Mouse (Mus musculus): ENCODE data around the gene Olfr547. TPM values are rescaled to one million over a fixed set of nuclear protein-coding genes. Genes with fewer than 3 reads are reported as not detected.
"Not testable (repeated sequence)": the region's sequence is repeated elsewhere in the genome, so short reads cannot be mapped to it uniquely, and the experiment has no call there.

The Olfr547 gene
- not detected for total RNA-seq (2021)
- long read RNA-seq, result 0 reads

DNA sequence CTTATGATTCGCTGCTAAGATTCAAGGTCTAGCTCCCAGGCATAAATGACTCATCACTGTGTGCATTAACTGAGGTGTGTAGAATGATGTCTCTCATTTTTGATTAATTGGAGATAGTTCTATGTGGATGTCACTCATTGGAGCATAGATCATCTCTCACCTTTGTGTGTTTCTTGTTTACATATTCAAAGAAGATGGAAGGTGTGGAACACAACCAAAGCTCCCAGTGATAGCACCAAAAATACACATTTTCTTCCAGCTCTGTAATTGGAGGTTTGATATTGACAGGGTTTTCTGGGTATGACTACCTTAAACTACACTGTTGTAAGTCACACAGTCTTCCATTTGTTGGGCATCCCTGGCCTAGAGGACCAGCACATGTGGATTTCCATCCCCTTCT, at the start of gene Olfr547:
Gene Olfr547 (plus strand): TSS at position 301 of the 400 bp plus-strand sequence.
- no peak for DNase-seq (ENCODE audit: low spot score in 2 of 2)

DNA sequence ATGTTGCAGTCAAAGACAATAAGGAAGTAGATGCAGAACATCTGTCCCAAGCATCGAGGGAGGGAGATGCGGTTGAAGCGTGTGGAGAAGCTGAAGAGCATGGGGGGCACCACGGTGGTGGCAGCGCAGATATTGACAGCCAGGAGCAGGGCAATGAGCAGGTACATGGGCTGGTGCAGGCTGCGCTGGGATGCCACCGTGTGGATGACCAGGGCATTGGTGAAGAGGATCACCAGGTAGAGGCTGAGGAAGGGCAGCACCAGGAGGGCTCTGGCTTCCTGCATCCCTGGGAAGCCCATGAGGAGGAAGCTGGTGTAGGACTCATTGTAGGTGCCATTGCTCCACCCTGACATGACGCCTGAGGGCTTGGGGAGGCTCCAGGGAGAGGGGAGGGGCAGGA, 49.8 kb upstream of the Olfr547 start:
- DNase-seq (ENCODE audit: low spot score in 2 of 2), result not testable (repeated sequence)

GRCm38 (mm10) chr7:102486105-102486504, 48.4 kb upstream of the Olfr547 start:
- DNase-seq (ENCODE audit: low spot score in 2 of 2), result no peak

DNA sequence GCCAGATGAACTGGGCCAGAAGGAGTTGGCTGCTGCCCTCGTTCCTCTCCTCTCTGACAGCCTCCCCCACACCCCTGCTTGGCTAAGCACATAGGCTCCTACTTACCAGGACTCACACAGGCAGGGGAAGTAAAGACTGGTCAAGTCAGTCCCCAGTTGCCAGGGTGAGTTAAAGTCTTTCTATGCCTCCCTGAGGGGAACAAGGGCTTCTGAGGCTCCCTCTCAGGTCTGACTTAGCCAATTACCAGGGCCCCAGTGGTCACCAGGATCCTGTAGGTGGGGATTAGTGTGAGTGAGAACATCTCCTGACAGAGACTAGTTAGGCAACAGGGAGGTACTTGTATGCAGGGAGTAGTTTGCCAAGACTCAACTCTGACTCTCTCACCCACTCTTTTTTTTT, 46.4 kb upstream of the Olfr547 start, which contains the start of gene Olfr544:
Gene Olfr544 (minus strand): TSS at position 153 of the 400 bp plus-strand sequence.
- DNase-seq (ENCODE audit: low spot score in 2 of 2), result no peak

GRCm38 (mm10) chr7:102494416-102494815, 40.1 kb upstream of the Olfr547 start:
- not testable (repeated sequence) for DNase-seq (ENCODE audit: low spot score in 2 of 2)

DNA sequence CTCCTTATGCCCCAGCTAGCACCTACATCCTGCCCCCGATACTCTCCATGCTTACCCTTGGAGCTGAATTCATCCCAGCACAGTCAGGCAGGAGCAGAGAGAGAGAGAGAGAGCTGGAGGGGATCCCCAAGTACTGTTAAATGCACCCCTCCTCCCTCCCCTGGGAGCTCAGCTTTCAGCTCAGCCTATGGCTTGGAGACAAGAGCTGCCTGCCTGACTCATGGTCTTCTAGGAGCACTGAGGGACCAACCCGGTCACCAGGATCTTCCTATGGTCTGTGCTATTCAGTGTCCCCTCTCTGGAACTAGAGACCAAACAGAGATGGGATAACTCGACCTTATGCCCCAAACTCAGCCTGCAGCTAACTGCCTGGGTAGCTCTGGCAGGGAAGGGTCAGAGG, 35.1 kb upstream of the Olfr547 start, which contains the start of gene Olfr545:
Gene Olfr545 (minus strand): TSS at position 101 of the 400 bp plus-strand sequence.
- no peak for DNase-seq (ENCODE audit: low spot score in 2 of 2)

DNA sequence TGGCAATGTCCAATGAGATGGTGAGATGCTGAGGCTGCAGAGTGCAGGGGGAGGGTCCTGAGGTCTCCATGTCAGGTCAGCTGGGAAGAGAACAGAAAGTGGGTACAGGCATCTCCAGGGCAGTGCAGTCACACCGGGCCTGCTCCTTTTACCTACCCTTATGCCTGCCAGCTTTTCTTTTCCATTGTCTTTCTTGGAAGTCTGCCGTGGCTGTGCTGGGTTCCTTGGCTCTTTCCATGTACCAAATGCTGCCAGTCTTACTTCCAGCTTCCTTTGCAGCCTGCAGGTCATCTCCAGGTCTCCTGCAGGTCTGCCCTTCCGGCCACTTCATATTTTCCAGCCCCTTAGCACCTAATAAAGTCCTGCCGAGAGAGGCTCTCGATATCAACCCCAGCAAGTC, 32.6 kb upstream of the Olfr547 start:
- no peak for DNase-seq (ENCODE audit: low spot score in 2 of 2)

DNA sequence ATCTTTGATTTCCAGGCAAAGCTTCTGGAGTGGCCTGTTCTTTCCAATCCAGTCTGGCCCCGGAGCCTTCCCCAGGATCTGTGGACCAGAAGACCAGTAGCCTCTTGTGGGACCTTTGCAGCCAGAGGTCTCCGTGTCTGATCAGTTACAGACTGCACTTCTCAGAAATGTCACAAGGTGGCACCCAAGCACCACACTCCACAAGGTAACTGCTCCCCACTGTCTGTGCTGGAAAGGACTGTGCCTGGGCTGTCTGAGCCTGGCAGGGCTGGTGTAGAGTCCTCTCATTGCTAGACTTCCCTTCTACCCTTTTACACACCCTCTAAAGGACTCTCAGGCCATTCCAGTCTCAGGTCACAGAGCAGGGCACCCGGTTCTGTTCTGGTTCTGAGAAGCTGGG, 27.7 kb upstream of the Olfr547 start:
- DNase-seq (ENCODE audit: low spot score in 2 of 2), result peak; percentile 23 to 87

GRCm38 (mm10) chr7:102508066-102508465, 26.5 kb upstream of the Olfr547 start:
- no peak for DNase-seq (ENCODE audit: low spot score in 2 of 2)

DNA sequence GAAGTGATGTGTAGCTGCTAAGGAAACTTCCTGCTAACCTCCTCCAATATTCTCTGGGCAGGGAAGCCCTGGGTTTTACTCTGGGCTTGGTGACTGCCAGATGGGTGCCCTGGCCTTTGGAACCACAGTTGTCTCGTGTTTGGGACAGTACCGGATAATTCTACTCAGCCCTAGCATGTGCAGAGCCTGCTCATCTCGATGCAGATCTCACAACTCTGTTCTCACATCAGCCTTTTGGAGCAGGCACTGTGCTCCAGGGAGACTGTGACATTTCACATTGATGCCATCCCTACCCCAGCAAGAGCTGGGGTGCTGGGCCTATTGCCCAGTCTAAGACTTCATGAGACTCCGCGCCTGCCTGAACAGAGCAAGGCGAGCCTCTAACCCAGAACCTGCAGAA, 25.9 kb upstream of the Olfr547 start:
- no peak for DNase-seq (ENCODE audit: low spot score in 2 of 2)

GRCm38 (mm10) chr7:102509726-102510125, 24.8 kb upstream of the Olfr547 start:
- DNase-seq (ENCODE audit: low spot score in 2 of 2), result no peak

DNA sequence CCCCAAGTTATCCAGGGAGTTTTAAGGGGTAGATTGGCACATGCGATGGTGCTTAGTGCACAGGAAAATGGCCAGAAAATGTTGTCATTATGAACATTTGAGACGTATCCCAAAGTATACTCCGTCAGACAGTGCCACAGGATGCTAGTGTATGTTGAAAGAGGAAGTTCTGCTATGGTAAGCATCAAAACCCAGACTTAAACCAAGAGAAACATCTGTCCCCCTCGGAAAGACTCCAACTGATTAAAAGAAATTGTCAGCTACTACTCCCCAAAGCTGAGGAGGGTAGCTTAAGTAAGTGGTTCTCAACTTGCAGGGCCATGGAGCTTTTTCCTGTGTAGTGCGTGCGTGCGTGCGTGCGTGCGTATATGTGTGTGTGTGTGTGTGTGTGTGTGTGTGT, 22.6 kb upstream of the Olfr547 start:
- DNase-seq (ENCODE audit: low spot score in 2 of 2), result no peak

DNA sequence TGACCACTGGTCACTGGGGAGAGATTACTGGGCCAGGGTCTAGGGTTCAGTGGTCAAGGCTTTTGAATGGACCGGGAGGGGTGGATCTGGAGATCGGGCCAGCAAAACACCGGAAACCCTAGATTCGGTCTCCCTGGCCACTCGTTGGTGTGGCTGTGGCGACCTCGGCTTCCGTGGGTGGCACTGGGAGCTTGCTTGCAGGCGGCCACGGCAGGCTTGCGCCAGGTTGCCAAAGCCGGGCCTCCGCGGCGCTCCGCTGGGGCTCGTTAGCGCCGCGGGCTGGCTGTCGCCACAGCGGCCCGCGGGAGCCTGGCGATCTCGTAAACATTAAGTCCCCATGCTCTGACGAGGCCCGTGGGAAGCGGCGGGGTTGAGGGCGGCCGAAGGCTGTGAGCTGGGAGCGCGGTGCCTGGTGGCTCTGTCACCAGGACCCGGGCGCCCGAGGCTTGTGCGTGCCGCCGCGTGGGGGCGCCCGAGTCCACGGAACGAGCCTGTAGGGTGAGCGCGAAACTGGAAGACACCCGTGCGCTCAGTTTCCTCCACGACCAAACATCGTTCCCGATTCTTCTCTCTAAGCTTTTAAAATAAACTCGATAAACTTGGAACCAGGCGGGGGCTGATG, 21.6 kb upstream of the Olfr547 start:
- peak; percentile 65 to 89 for DNase-seq (ENCODE audit: low spot score in 2 of 2)

DNA sequence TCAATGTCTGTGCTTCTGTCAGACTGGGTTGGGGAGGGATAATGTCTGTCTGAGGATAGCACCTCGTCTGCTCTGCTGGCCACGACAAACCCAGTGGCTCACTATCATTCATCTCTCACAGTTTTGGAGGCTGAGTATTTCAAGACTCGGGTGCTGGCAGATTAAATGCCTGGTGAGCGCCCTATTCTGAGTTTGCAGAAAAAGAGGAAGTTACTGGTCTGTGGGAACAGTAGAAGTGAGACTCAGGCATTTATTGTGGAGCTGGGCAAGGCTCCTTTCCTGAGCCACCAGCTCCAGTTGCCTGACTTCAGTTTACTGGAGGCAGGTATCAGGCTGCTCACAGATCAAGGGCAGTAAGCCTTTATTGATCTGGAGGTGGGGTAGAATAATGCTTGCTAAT, 20.4 kb upstream of the Olfr547 start:
- no peak for DNase-seq (ENCODE audit: low spot score in 2 of 2)

GRCm38 (mm10) chr7:102516261-102517050, 18.1 kb upstream of the Olfr547 start:
- DNase-seq (ENCODE audit: low spot score in 2 of 2), result no peak

DNA sequence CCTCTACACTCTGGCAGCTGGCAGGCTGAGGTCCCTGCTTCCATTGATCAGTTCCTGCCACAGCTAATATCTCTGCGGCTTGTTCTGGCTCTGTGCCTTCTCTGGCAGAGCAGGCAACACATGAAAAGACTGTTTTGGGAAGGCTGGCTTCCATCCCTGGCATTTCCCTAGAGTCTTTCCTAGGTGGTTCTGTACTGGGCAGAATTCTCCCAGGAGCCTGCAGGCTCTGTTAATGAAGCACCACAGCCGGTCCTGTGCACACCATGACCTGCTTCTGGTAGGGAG, 17.6 kb upstream of the Olfr547 start:
- peak in 1 of 2 experiments; percentile 19 for DNase-seq (ENCODE audit: low spot score in 2 of 2)

GRCm38 (mm10) chr7:102529052-102529451, 5.5 kb upstream of the Olfr547 start:
- DNase-seq (ENCODE audit: low spot score in 2 of 2), result no peak

GRCm38 (mm10) chr7:102540596-102540995, 6.0 kb downstream of the Olfr547 start, which contains the start of gene Olfr548-ps1:
Gene Olfr548-ps1 (plus strand): TSS chr7:102540896.
- no peak for DNase-seq (ENCODE audit: low spot score in 2 of 2)

DNA sequence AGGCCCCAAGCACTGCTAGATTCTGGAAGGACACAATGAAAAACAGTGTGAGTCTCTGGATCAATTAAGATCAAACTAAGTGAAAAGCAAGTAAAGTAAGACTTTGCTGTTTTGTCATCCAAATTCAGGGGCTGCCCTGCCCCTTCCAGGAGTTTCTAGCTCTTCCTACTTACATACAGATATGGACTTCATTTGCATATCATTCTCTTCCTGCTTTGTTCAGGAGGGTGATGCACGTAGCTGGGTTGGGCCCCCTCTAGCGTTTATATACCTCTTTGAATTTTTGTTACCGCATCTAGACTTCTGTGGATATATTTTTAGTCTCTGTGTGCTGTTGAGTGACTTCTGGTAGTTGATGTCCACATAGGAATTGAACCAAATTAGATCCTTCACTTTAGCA, 6.7 kb downstream of the Olfr547 start:
- DNase-seq (ENCODE audit: low spot score in 2 of 2), result no peak

- DNase-seq (ENCODE audit: low spot score in 2 of 2), result no peak
These were observed 15.0 kb downstream of the Olfr547 start, which contains the start of gene Olfr549 for GRCm38 (mm10) chr7:102549570-102549969. Gene Olfr549 (plus strand): TSS chr7:102549870.

GRCm38 (mm10) chr7:102553279-102553678, 18.7 kb downstream of the Olfr547 start:
- no peak for DNase-seq (ENCODE audit: low spot score in 2 of 2)

Measured in layer of hippocampus, adult 18-20 months (tissue).